Mouse (Mus musculus) CD4-positive naive resting alpha-beta T cell, adult 76 days (primary cell): ENCODE results near the gene Il5. TPM values are rescaled to one million over a fixed set of nuclear protein-coding genes. Genes with fewer than 3 reads are reported as not detected.

Experiments used
- total RNA-seq: library from RNA; stranded (reverse); gene quantifications from one replicate; pipeline ENCODE4 v1.2.4, GENCODE M21; 2023

Il5 gene
- total RNA-seq, result not detected

DNA sequence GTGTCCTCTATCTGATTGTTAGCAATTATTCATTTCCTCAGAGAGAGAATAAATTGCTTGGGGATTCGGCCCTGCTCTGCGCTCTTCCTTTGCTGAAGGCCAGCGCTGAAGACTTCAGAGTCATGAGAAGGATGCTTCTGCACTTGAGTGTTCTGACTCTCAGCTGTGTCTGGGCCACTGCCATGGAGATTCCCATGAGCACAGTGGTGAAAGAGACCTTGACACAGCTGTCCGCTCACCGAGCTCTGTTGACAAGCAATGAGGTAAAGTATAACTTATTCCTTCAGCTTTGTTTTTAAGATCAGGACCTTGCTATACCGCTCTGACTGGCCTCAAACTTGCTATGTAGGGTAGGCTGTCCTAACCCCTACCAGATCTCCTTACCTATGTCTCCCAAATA lies at the start of gene Il5:
TSS of gene Il5 (plus strand) at position 80 of the 400 bp plus-strand sequence.

GRCm38 (mm10) chr11:53706934-53707717 lies 13.5 kb upstream of the Il5 start, which contains the start of gene Rad50:
TSS of gene Rad50 (minus strand) at chr11:53707319.

GRCm38 (mm10) chr11:53769760-53770124 lies 49.1 kb downstream of the Il5 start, which contains the start of gene Irf1:
TSS of gene Irf1 (plus strand) at chr11:53770014.

DNA sequence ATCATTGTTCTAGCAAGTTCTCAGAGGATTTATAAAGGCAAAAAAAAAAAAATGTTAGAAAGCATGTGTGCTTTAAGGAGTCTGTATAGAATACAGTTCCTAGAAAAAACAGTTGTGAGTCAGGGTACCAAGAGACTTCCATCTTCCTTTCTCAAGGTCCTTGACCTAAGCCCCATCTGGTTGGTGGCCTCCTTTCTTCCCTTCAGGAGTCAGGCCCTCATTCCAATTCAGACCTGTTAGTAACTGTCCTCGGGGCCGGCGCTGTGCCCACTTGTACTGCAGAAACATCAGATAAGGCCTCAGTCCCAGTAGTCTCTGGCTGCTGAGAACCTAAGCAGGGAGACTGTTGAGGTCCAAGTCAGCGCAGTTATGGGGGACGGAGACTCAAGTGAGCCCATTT lies 52.5 kb downstream of the Il5 start, which contains the start of gene Gm17334:
TSS of gene Gm17334 (minus strand) at position 101 of the 400 bp plus-strand sequence.

Other genes starting within 250 kb of the Il5 start
- gene Gm9945, start 240.6 kb upstream of the Il5 start, total RNA-seq, result not detected
- 0.50 TPM for gene Sowaha, start 240.5 kb upstream of the Il5 start, total RNA-seq
- 2.9 TPM for gene Sept8, start 201.5 kb upstream of the Il5 start, total RNA-seq
- 6.3 TPM for gene Kif3a, start 153.4 kb upstream of the Il5 start, total RNA-seq
- not detected for gene Il4, start 102.1 kb upstream of the Il5 start, total RNA-seq
- not detected for gene Il13, start 86.1 kb upstream of the Il5 start, total RNA-seq
- 21.0 TPM for gene Rad50, start 13.5 kb upstream of the Il5 start, total RNA-seq
- gene Irf1, start 49.2 kb downstream of the Il5 start, total RNA-seq, result 300 TPM
- gene Gm17334, start 52.4 kb downstream of the Il5 start, total RNA-seq, result 2.0 TPM
- gene Gm12216, start 138.5 kb downstream of the Il5 start, total RNA-seq, result 18.5 TPM
- 18.7 TPM for gene Slc22a5, start 170.9 kb downstream of the Il5 start, total RNA-seq